12 mouse cellular contexts compared by ENCODE assay signal in the genomic region with DNA sequence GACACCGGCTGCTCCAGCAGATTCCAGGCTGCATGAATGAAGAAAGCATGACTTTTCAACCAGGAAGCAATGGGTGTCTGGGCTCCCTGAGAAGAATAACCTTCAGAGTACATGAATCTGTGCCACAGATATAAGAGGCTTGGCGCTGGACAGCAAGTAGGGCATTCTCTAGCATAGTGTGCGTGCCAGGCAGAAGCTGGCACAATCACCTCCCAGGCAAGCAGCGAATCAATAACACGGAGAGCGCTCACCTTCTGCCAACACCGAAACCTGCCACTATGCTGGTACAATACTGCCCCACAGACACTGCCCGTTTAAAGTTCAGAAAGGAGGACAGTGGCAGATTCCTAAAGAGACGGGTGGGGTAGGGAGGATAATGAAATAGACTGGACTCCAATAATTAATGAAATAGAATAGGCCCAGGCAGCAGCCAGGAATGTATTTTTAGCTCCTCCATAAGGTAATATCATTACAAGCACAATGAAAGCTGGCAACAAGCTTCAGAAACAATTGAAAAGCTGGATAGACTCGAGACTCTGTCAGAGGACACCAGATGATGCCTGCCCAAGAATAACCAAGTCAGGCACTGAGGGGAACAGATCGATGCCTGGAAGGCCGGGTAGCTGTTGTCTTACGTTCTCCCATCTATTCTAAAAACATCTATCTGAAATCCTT. TPM values are rescaled to one million over a fixed set of nuclear protein-coding genes. Genes with fewer than 3 reads are reported as not detected.
A peak's percentile ranks its signal among the peaks of the same experiment; 100 is the strongest.
DNase-seq lines count a peak whose midpoint lies in the region; ATAC-seq lines count a peak whose summit lies in the region.
"Had no signal": no experiment of that assay in that cellular context is flagged by ENCODE, and none has a peak within 500 bp of the region (broad histone marks: within the 10 kb centered on the region; RNA-seq: fewer than 3 reads in every experiment).

No protein-coding gene starts in this region.

- no peak for DNase-seq in cerebellum, postnatal 4 days (ENCODE audit: low spot score in 2 of 2)
- DNase-seq in left cerebral cortex, postnatal 4 days, result peak; percentile 29
- DNase-seq in left cerebral cortex, postnatal 10 days (ENCODE audit: extremely low spot score in 1 of 2, low spot score in 2 of 2), result no peak
- peak; percentile 78 to 84 for DNase-seq in cerebellum, postnatal 14 days
- DNase-seq in ovary, adult 18-20 months (ENCODE audit: low spot score), result no peak
- no peak for DNase-seq in adrenal gland, postnatal 10 days
- DNase-seq in kidney, adult 8-10 months, result no peak
- DNase-seq: adrenal gland, postnatal 36 days; gastrocnemius, postnatal 36 days; lung, postnatal 10 days; thymus, adult 2 months had no signal

- ATAC-seq in cerebellum, adult (ENCODE audit: insufficient number of reproducible peaks, low FRiP score, low TSS enrichment), result peak; percentile 97

- intact Hi-C loops in left cerebral cortex, postnatal 4 days (cut with DNase I), result no loop called here
- intact Hi-C loops in left cerebral cortex, postnatal 10 days (cut with DNase I), result no loop called here

RNA-seq across cellular contexts. Expression of a gene that starts 59.6 kb away (rescaled TPM):
- total RNA-seq in left cerebral cortex, postnatal 4 days (2021), result 10 to 100 TPM; 83.1 to 96.3 TPM
- total RNA-seq in left cerebral cortex, postnatal 10 days (2021), result 10 to 100 TPM; 82.5 to 84.5 TPM
- 10 to 100 TPM; 32.1 to 32.5 TPM for total RNA-seq in adrenal gland, postnatal 10 days (2021)

Comparison
In these comparisons a context has a peak if more than half of its experiments do, and no peak if none do; other contexts are left out.
1. DNase-seq: peak in left cerebral cortex, postnatal 4 days (single experiment) and cerebellum, postnatal 14 days (2 of 2); none in cerebellum, postnatal 4 days (0 of 2), left cerebral cortex, postnatal 10 days (0 of 2), ovary, adult 18-20 months (single experiment), adrenal gland, postnatal 10 days (single experiment) and kidney, adult 8-10 months (0 of 2).